Mouse (Mus musculus): ENCODE data around the gene Polr1e. TPM values are rescaled to one million over a fixed set of nuclear protein-coding genes. Genes with fewer than 3 reads are reported as not detected.

Gene Polr1e
- 40.7 and 46.3 TPM in 2 replicates for polyA plus RNA-seq (2016; fragmentation: Nextera tagmentation; extraction: Ambion mirVana)

DNA sequence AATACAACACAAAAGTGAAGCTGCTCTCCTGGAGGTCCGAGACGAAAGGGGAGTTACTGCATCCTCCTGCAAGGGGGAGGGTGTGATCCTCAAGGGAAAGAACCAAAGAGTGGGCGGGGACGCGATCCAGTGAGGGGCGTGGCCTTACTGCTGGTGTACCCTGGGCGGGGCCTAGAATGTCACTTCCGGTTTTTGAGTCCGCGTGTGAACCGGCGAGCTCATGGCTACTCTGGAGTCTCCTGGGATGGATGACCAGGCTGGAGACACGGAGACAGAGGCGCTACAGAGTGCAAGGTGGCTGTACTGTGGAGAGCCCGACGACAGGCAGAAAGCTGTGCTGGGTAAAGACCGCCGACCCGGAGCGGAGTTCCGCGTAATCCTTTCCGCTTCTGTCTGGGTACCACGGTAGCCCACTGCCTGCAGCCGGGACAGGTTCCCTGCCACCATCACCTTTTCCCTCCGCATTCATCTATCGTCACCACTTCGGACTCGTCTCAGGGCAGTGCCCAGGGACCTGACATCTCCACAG is at the start of gene Polr1e:
Gene Polr1e (plus strand): TSS at position 132 of the 529 bp plus-strand sequence.
- Histone ChIP-seq H3K4me1 (peaks cover 25% of the 10 kb centered on the region), H3K4me2 (replicated peaks) (peak within 1 kb of the TSS; percentile 97), H3K9ac (replicated peaks) (peak within 1 kb of the TSS; percentile 71), H3K36me3 (peaks cover 9% of the 10 kb centered on the region; the same call in 1 of the 2 replicates), H3K9me3 (no peaks in the 10 kb centered on the region), H3K4me3 (peak within 1 kb of the TSS; percentile 72), H3K27ac (replicated peaks) (peak within 1 kb of the TSS; percentile 36; the same call in 1 of the 2 replicates), H3K27me3 (no peaks in the 10 kb centered on the region)
- peak; percentile 93 for ATAC-seq (ENCODE audit: low FRiP score, low read depth)
- 1% methylated on average over 29 of the region's 29 CpGs for WGBS

DNA sequence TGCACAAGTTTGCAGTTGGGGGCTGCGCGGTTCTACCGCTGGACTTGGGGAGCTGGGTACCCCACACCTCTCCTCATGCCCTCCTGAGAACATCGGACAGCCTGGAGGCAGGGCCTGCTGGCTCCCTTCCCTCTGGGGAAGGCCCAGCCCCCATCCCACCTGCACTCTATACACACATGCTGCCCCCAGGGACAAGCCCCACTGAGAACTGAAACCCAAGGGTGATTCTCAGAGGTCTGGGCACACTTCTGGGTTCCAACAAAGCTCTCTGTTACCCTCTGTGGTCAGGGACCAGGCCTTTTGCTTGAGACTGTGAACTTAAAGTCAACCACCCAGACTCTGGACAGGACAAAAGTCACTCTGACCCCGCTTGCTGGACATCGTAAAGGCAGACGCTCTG is 48.3 kb upstream of the Polr1e start:
- ATAC-seq (ENCODE audit: low FRiP score, low read depth), result no peak
- WGBS, result 92% methylated on average over 7 of the region's 7 CpGs
- Histone ChIP-seq H3K36me3 (no peaks in the 10 kb centered on the region), H3K9ac (replicated peaks) (no peak overlapping the region), H3K4me2 (replicated peaks) (no peak overlapping the region), H3K27ac (replicated peaks) (no peak overlapping the region), H3K4me3 (no peak overlapping the region), H3K9me3 (no peaks in the 10 kb centered on the region), H3K27me3 (no peaks in the 10 kb centered on the region; the same call in 1 of the 2 replicates), H3K4me1 (peaks cover 11% of the 10 kb centered on the region; the same call in 1 of the 2 replicates)

DNA sequence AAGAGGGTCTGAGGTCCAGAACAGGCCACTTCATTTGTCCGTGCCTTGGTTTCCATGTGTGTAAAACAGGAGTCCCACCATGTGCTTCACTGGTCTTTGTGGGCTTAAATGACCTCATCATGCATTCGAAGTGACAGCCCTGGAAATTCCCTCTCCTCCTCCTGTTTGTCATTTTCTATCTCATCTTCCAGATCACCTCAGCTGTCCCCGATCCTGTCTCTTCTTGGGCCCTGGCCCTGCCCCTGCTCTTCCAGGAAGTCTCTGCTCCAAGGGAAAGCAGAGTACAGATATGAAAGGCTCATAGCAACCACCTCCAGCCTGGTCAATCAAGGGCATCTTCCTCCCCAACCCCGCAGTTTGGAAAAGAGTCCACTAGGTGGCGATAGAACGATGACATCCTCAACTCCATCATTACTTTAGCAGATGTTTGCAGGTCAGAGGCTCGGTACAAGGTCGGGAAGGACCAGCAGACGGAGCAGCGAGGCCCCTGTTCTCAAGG is 47.7 kb upstream of the Polr1e start:
- Histone ChIP-seq H3K27ac (replicated peaks) (no peak overlapping the region), H3K9ac (replicated peaks) (no peak overlapping the region), H3K4me3 (no peak overlapping the region), H3K4me2 (replicated peaks) (no peak overlapping the region), H3K36me3 (no peaks in the 10 kb centered on the region), H3K9me3 (no peaks in the 10 kb centered on the region), H3K4me1 (peaks cover 11% of the 10 kb centered on the region; the same call in 1 of the 2 replicates), H3K27me3 (no peaks in the 10 kb centered on the region; the same call in 1 of the 2 replicates)
- 21% methylated on average over 10 of the region's 10 CpGs for WGBS
- ATAC-seq (ENCODE audit: low FRiP score, low read depth), result no peak

DNA sequence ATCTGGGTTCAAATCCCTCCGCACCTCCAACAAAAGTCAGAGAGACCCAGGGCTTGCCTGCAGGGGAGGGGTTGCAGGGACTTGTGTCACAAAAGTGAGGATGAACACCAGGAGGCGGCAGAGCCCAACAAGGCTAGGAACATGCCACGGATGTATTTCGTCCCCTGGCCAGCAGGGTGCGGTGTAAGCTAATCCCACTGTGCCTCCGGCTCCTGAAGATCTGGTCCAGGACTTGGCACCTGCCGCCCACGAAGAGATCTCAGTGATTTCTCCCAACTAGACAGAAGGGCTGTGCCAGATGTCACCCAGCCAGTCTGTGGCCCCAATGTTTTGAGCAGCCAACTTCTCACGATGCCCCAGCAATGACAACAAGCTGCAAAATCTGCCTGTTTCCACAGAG is 44.9 kb upstream of the Polr1e start:
- H3K27ac ChIP-seq (replicated peaks), result no peak overlapping the region
- 12% methylated on average over 9 of the region's 9 CpGs for WGBS
- peaks cover 11% of the 10 kb centered on the region; the same call in 1 of the 2 replicates for H3K4me1 ChIP-seq
- H3K4me2 ChIP-seq (replicated peaks), result peak overlapping the region; percentile 31
- H3K27me3 ChIP-seq, result no peaks in the 10 kb centered on the region; the same call in 1 of the 2 replicates
- no peaks in the 10 kb centered on the region for H3K36me3 ChIP-seq
- no peak overlapping the region for H3K9ac ChIP-seq (replicated peaks)
- no peaks in the 10 kb centered on the region for H3K9me3 ChIP-seq
- ATAC-seq (ENCODE audit: low FRiP score, low read depth), result no peak
- no peak overlapping the region for H3K4me3 ChIP-seq

DNA sequence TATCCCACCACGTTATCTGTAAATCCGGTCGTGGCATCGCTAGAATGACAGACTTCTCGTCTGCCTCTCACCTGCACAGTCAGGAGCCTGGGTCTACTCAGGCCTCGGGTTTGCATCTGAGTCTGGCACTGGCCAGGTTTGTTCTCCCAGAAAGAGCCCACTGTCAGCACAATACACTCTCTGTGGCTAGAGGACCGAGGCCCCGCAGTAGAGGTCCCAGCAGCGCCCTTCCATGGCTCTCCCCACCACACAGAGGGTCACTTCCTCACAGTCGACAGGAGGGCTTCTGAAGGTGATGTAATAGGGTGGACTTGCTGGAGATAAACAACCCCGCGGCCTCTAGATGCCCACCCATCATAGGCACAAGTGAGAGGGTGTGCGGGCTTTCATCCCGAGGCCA is 44.5 kb upstream of the Polr1e start:
- no peak overlapping the region for H3K27ac ChIP-seq (replicated peaks)
- H3K36me3 ChIP-seq, result no peaks in the 10 kb centered on the region
- H3K4me1 ChIP-seq, result peaks cover 11% of the 10 kb centered on the region; the same call in 1 of the 2 replicates
- H3K9ac ChIP-seq (replicated peaks), result no peak overlapping the region
- 0 out of 2 replicates have a peak, but pooled peaks have one; percentile 16 for ATAC-seq (ENCODE audit: low FRiP score, low read depth)
- H3K4me3 ChIP-seq, result no peak overlapping the region
- H3K27me3 ChIP-seq, result no peaks in the 10 kb centered on the region; the same call in 1 of the 2 replicates
- H3K9me3 ChIP-seq, result no peaks in the 10 kb centered on the region
- H3K4me2 ChIP-seq (replicated peaks), result peak overlapping the region; percentile 31
- WGBS, result 61% methylated on average over 14 of the region's 14 CpGs

DNA sequence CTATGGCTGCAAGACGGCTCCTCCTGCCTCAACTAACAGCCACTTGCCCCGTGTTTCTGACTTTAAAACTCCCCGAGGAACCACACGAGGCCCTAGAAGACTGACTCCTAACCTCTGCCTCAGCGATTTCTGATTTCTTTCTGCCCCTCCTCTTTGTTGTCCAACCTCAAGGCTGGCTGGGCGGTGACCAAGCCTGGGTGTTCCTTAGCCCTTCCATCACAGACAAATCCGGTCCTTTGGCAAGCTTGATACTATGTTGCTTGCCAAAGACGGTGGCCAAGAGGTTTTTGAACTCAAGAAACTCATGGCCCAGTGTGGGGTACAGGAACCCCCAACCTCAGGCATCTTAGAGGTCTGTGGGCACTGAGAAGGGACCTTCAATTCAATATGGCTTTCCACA is 44.1 kb upstream of the Polr1e start:
- no peak overlapping the region for H3K9ac ChIP-seq (replicated peaks)
- no peak overlapping the region for H3K27ac ChIP-seq (replicated peaks)
- H3K4me2 ChIP-seq (replicated peaks), result no peak overlapping the region
- H3K4me3 ChIP-seq, result no peak overlapping the region
- WGBS, result 77% methylated on average over 8 of the region's 8 CpGs
- H3K27me3 ChIP-seq, result no peaks in the 10 kb centered on the region; the same call in 1 of the 2 replicates
- no peak for ATAC-seq (ENCODE audit: low FRiP score, low read depth)
- H3K9me3 ChIP-seq, result no peaks in the 10 kb centered on the region
- peaks cover 11% of the 10 kb centered on the region; the same call in 1 of the 2 replicates for H3K4me1 ChIP-seq
- H3K36me3 ChIP-seq, result no peaks in the 10 kb centered on the region

DNA sequence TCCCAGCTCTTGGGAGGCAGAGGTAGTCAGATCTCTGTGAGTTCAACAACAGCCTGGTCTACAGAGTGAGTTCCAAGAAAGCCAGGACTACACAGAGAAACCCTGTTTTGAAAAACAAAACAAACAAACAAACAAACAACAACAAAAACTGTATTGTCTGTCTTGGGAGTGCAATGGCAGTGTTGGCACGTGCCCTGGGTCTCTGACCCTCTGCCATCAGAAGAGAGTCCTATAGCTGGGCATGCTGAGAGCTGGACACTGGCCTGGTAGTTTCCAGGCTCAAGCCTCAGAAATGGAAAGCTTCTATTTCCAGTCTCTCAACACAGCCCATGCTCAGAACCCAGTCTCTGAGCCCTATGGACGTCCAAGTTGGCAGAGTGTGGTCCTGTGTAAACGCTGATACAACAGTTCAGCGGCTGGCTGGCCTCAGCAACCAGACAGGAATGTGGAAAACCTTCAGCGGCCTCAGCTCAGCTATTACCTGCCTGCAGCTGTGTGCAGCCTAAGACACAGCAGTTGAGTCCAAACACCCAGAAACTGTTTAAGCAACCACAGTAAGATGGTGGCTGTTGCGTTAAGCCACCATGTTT is 42.3 kb upstream of the Polr1e start:
- no peak overlapping the region for H3K4me2 ChIP-seq (replicated peaks)
- ATAC-seq (ENCODE audit: low FRiP score, low read depth), result no peak
- peaks cover 6% of the 10 kb centered on the region; the same call in 1 of the 2 replicates for H3K4me1 ChIP-seq
- no peaks in the 10 kb centered on the region for H3K36me3 ChIP-seq
- no peaks in the 10 kb centered on the region; the same call in 1 of the 2 replicates for H3K27me3 ChIP-seq
- 82% methylated on average over 6 of the region's 6 CpGs for WGBS
- no peak overlapping the region for H3K9ac ChIP-seq (replicated peaks)
- H3K27ac ChIP-seq (replicated peaks), result no peak overlapping the region
- H3K4me3 ChIP-seq, result no peak overlapping the region
- no peaks in the 10 kb centered on the region for H3K9me3 ChIP-seq

DNA sequence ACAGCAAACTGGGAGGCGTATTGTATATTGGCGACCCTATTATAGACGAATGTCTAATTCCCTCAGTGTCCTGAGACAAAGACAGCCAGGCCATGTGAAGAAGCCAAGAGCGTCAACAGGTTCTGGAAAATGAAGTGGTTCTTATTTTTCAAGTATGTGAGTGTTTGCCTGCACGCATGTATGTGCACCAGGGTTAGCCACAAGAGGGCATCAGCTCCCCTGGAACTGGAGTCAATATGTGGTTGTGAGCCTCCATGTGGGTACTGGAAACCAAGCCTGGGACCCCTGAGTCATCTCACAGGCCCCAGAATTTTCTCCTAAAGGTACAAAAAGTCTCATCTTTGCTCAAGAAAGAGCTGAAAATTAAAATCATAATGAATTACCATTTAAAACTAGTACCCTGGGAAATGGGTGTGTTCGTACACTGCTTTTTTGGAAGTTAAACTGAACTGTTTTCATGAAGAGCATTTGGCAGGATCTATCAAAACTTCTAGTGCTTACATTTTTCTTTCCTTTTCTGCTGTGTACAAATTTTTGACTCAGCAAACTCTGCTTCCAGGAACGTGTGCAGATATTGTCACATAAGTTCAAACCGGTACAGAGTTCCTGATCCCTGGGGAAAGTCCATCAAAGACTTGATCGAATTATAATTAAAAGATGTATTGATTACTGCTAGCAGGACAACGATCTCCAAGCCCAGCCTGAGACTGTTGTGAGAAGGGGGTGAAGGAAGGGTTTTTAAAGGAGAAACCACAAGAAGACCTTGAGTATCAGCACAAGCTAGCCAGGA is 41.3 kb upstream of the Polr1e start:
- Histone ChIP-seq H3K9me3 (no peaks in the 10 kb centered on the region), H3K4me3 (no peak overlapping the region), H3K4me1 (peaks cover 13% of the 10 kb centered on the region), H3K36me3 (no peaks in the 10 kb centered on the region), H3K4me2 (replicated peaks) (no peak overlapping the region), H3K9ac (replicated peaks) (no peak overlapping the region), H3K27ac (replicated peaks) (no peak overlapping the region), H3K27me3 (no peaks in the 10 kb centered on the region)
- WGBS, result 88% methylated on average over 10 of the region's 10 CpGs
- no peak for ATAC-seq (ENCODE audit: low FRiP score, low read depth)

DNA sequence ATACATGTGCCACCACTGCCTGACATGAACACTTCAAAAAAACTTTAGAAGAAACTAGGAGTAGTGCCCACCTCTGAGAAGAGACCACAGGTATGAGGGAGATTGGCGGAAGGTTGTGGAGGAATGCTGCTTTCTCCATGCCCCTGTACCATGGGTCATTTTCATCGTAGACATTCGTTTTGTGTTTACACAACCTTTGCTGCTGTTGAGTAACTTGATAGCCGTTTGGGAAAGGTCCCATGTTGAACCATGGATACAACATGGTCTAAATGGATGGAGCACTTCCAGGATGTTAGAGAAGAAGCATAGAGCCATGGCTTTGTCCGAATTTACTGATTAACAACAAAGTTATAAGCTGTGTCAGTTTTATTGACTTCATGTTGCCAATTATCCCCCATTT is 40.2 kb upstream of the Polr1e start:
- Histone ChIP-seq H3K4me3 (no peak overlapping the region), H3K27me3 (no peaks in the 10 kb centered on the region), H3K9me3 (no peaks in the 10 kb centered on the region), H3K4me2 (replicated peaks) (no peak overlapping the region), H3K9ac (replicated peaks) (no peak overlapping the region), H3K36me3 (no peaks in the 10 kb centered on the region), H3K4me1 (peaks cover 17% of the 10 kb centered on the region), H3K27ac (replicated peaks) (no peak overlapping the region)
- 82% methylated on average over 5 of the region's 5 CpGs for WGBS
- ATAC-seq (ENCODE audit: low FRiP score, low read depth), result no peak

DNA sequence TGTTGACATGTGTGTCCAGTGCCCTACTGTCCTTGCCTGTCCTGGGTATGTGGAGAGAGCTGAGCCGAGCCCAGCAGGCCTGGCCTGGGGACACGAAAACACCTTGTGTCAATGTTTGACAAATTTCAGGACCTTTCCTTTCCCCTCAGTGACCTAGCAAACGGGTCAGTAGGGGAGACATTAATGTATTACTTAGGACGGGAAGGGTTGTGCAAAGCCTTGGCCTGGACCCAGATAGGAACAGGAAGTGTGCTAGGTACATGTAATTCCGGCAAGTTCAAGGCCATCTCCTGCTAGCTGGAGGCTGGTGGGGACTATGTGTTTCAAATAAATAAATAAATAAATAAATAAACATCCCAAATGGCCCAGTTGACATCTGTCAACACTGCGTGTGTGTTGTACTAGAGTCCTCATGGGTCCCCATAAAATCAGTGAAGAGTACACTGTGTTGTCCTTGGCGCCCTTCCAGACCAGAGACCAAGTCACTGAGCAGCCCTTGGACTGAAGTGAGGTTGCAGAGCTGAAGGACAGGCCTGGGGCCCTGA is 38.5 kb upstream of the Polr1e start:
- H3K27ac ChIP-seq (replicated peaks), result no peak overlapping the region
- no peak overlapping the region for H3K4me3 ChIP-seq
- H3K36me3 ChIP-seq, result no peaks in the 10 kb centered on the region
- ATAC-seq (ENCODE audit: low FRiP score, low read depth), result no peak
- H3K27me3 ChIP-seq, result no peaks in the 10 kb centered on the region
- no peak overlapping the region for H3K9ac ChIP-seq (replicated peaks)
- no peak overlapping the region for H3K4me2 ChIP-seq (replicated peaks)
- H3K9me3 ChIP-seq, result no peaks in the 10 kb centered on the region
- 83% methylated on average over 7 of the region's 7 CpGs for WGBS
- H3K4me1 ChIP-seq, result peaks cover 11% of the 10 kb centered on the region

DNA sequence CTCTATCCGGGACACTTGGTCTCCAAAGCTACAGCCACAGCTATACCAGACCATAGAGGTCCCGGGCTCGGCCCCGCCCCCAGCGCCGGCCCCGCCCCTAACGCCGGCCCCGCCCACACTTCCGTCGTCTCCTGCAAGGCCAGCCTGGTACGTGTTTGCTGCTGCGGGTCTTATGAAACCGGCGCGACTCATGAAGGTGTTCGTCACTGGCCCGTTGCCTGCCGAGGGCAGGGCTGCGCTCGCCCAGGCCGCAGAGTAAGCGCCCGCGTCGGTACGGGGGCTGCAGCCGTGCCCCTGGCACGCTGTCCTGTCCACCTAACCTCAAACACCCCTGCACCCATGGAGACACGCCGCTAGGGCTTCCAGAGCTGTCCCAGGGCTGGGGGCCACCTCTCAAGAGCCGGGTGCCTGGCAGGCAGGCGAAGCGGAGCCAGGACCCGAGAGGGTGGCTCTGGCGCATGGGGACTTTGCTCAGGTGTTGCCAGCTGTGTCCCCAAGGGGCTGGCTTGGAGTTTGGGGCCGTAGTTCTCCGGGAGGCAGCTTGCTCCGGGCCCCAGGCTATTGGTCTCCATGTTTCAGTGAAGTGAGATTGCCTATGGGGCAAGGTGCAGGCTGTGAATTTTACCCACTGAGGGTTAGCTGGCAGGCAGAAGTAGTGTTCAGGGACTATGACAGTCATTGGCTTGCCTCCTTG is 37.0 kb upstream of the Polr1e start, which contains the start of gene Grhpr:
Gene Grhpr (plus strand): TSS at position 116 of the 694 bp plus-strand sequence.
- no peaks in the 10 kb centered on the region for H3K9me3 ChIP-seq
- peak within 1 kb of the TSS; percentile 59 for H3K9ac ChIP-seq (replicated peaks)
- peak; percentile 87 for ATAC-seq (ENCODE audit: low FRiP score, low read depth)
- peak within 1 kb of the TSS; percentile 69 for H3K4me2 ChIP-seq (replicated peaks)
- no peak within 1 kb of the TSS for H3K27ac ChIP-seq (replicated peaks)
- H3K4me1 ChIP-seq, result peaks cover 11% of the 10 kb centered on the region
- peak within 1 kb of the TSS; percentile 55 for H3K4me3 ChIP-seq
- no peaks in the 10 kb centered on the region for H3K27me3 ChIP-seq
- no peaks in the 10 kb centered on the region for H3K36me3 ChIP-seq
- under 1% methylated on average over 40 of the region's 40 CpGs for WGBS

Data from midbrain, embryonic 12.5 days (tissue).